Mouse (Mus musculus) hindbrain, embryonic 15.5 days (tissue): Measurements from ENCODE around the gene Tpst2. TPM values are rescaled to one million over a fixed set of nuclear protein-coding genes. Genes with fewer than 3 reads are reported as not detected.
A peak's percentile ranks its signal among the peaks of the same experiment; 100 is the strongest.
"Not testable (repeated sequence)": the region's sequence is repeated elsewhere in the genome, so short reads cannot be mapped to it uniquely, and the experiment has no call there.

Experiments
- ATAC-seq: fragments of 200-750 bp; cut with Nextera tagmentation; 2 replicates; pipeline ENCODE4 v1.8.0; 2017; ENCODE audit warnings: low read depth, moderate number of reproducible peaks, moderate TSS enrichment; ENCODE audit not compliant: low FRiP score
- H3K27ac ChIP-seq: fragments of 300-500 bp; sonication (generic); replicated peaks from 2 replicates; pipeline ENCODE4 v1.5.1; 2015; ENCODE audit warnings: mild to moderate bottlenecking, inconsistent platforms
- H3K27me3 ChIP-seq: fragments of 300-500 bp; sonication (generic); 2 replicates; pipeline ENCODE4 v1.6.1; 2015; ENCODE audit warnings: control low read depth, inconsistent platforms
- H3K36me3 ChIP-seq: fragments of 300-500 bp; sonication (generic); 2 replicates; pipeline ENCODE4 v1.6.1; 2015; ENCODE audit warnings: control low read depth, inconsistent platforms
- H3K4me1 ChIP-seq: fragments of 300-500 bp; sonication (generic); replicated peaks from 2 replicates; pipeline ENCODE4 v1.6.1; 2015; ENCODE audit warnings: control low read depth, inconsistent platforms
- H3K4me2 ChIP-seq: fragments of 300-500 bp; sonication (generic); 2 replicates; pipeline ENCODE4 v1.6.1; 2015; ENCODE audit warnings: moderate library complexity, mild to moderate bottlenecking, inconsistent platforms
- H3K4me3 ChIP-seq: fragments of 300-500 bp; sonication (generic); 2 replicates; pipeline ENCODE4 v1.5.1; 2015; ENCODE audit warnings: mild to moderate bottlenecking, inconsistent platforms
- H3K9ac ChIP-seq: fragments of 300-500 bp; sonication (generic); 2 replicates; pipeline ENCODE4 v1.6.1; 2015; ENCODE audit warnings: inconsistent platforms
- H3K9me3 ChIP-seq: fragments of 300-500 bp; sonication (generic); 2 replicates; pipeline ENCODE4 v1.6.1; 2016; ENCODE audit warnings: control low read depth, inconsistent platforms
- WGBS: fragments of 180-500 bp; shearing (Covaris S2); methylation state at CpG from one replicate; pipeline ENCODE4 v1.1.7; 2015; 5-methylcytosine and 5-hydroxymethylcytosine counted together
- polyA plus RNA-seq: library from polyadenylated mRNA; unstranded; fragments of >200 nt; fragmentation: Nextera tagmentation; extraction: Ambion mirVana; gene quantifications from 2 replicates; pipeline ENCODE4 v1.2.1, GENCODE M21; 2015

Tpst2 gene
- polyA plus RNA-seq, 1 experiment from 2014 or later = 31.8 TPM

- H3K9me3 ChIP-seq = no peaks in the 10 kb centered on the region
- no peaks in the 10 kb centered on the region for H3K27me3 ChIP-seq
- no peak overlapping the region for H3K4me3 ChIP-seq
- no peak for ATAC-seq
- 0 out of 2 replicates have a peak, but pooled peaks cover 3% of the 10 kb centered on the region for H3K4me1 ChIP-seq
- no peak overlapping the region for H3K4me2 ChIP-seq
- H3K36me3 ChIP-seq = peaks cover 18% of the 10 kb centered on the region; the same call in 1 of the 2 replicates
- H3K27ac ChIP-seq = no peak overlapping the region
- 65% methylated on average over 5 of the region's 5 CpGs for WGBS
- H3K9ac ChIP-seq = no peak overlapping the region
Observed at GRCm38 (mm10) chr5:112305842-112306241, 29.4 kb downstream of the Tpst2 start.

GRCm38 (mm10) chr5:112313222-112313885 is 36.9 kb downstream of the Tpst2 start:
- Histone ChIP-seq H3K4me1 (no peaks in the 10 kb centered on the region), H3K27me3 (no peaks in the 10 kb centered on the region), H3K9ac (0 out of 2 replicates have a peak overlapping the region, but pooled peaks have one; percentile 22), H3K4me3 (no peak overlapping the region), H3K4me2 (no peak overlapping the region), H3K9me3 (no peaks in the 10 kb centered on the region), H3K36me3 (peaks cover 20% of the 10 kb centered on the region), H3K27ac (no peak overlapping the region)
- 63% methylated on average over 11 of the region's 11 CpGs for WGBS
- ATAC-seq = peak; percentile 54; the same call in 1 of the 2 replicates

- Histone ChIP-seq H3K9ac (no peak overlapping the region), H3K9me3 (no peaks in the 10 kb centered on the region), H3K4me3 (no peak overlapping the region), H3K4me1 (no peaks in the 10 kb centered on the region), H3K27me3 (no peaks in the 10 kb centered on the region), H3K36me3 (peaks cover 7% of the 10 kb centered on the region; the same call in 1 of the 2 replicates), H3K27ac (no peak overlapping the region), H3K4me2 (no peak overlapping the region)
- no peak for ATAC-seq
- WGBS = 77% methylated on average over 5 of the region's 5 CpGs
Observed at GRCm38 (mm10) chr5:112316468-112316867, 40.0 kb downstream of the Tpst2 start.

DNA sequence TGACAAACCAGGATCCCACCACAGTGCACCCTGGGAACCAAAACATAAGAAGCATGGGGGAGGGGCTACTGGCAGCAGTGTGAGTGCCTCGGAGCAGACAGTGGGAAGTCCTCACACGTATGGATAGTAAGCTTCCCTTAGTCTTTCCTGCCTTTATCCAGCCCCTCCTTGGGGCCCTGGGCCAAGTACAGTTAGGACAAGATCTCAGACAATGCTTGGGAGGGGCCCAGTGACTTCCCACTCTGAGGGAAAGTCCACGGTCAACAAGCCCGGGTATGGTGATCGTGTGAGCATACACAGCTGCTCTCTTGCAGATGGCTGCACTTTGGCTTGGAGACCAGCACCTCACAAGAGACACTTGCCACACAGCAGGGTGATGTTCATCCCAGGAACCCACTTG is 40.8 kb downstream of the Tpst2 start:
- Histone ChIP-seq H3K27ac (no peak overlapping the region), H3K9ac (no peak overlapping the region), H3K9me3 (no peaks in the 10 kb centered on the region), H3K4me3 (no peak overlapping the region), H3K36me3 (peaks cover 7% of the 10 kb centered on the region; the same call in 1 of the 2 replicates), H3K4me2 (no peak overlapping the region), H3K27me3 (no peaks in the 10 kb centered on the region), H3K4me1 (no peaks in the 10 kb centered on the region)
- no peak for ATAC-seq
- WGBS = 58% methylated on average over 5 of the region's 5 CpGs

DNA sequence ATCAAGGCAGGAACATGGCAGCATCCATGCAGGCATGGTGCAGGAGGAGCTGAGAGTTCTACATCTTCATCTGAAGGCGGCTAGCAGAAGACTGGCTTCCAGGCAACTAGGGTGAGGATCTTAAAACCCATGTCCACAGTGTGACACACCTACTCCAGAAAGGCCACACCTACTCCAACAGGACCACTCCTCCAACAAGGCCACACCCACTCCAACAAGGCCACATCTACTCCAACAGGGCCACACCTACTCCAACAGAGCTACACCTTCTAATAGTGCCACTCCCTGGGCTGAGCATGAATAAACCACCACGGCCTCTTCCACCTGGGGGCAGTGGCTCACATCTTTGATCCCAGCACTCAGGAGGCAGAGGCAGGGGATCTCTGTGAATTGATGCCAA is 42.9 kb downstream of the Tpst2 start:
- H3K4me2 ChIP-seq, H3K36me3 ChIP-seq, H3K27ac ChIP-seq, H3K27me3 ChIP-seq, ATAC-seq, H3K9me3 ChIP-seq, H3K4me3 ChIP-seq, H3K4me1 ChIP-seq, H3K9ac ChIP-seq: not testable (repeated sequence)
- WGBS = 52% methylated on average over 2 of the region's 2 CpGs

- Histone ChIP-seq H3K4me3 (no peak overlapping the region), H3K9ac (no peak overlapping the region), H3K27ac (no peak overlapping the region), H3K4me2 (no peak overlapping the region), H3K27me3 (no peaks in the 10 kb centered on the region), H3K9me3 (no peaks in the 10 kb centered on the region), H3K4me1 (peaks cover 5% of the 10 kb centered on the region), H3K36me3 (peaks cover 1% of the 10 kb centered on the region; the same call in 1 of the 2 replicates)
- ATAC-seq = no peak
- 80% methylated on average over 5 of the region's 5 CpGs for WGBS
Observed at GRCm38 (mm10) chr5:112320379-112320778, 43.9 kb downstream of the Tpst2 start.

DNA sequence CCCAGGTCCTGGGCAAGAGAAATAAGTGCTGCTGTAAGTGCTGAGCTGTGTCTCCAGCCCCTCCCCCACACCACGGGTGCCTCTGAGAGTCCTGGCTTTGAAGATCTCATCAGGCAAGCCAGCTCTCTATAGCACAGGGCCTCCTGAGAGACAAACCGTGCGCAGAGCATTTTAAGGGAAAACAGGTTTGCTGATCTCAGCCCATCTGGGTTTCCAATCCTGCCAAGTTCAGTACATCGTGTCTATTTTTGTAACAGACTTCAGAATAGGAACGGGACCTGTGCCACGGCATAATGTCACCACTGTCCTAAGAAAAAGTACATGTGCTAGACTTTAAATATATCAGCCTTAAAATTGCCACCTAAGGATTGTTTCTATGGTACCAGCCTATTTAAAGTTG is 44.4 kb downstream of the Tpst2 start:
- Histone ChIP-seq H3K4me1 (peaks cover 9% of the 10 kb centered on the region), H3K4me3 (no peak overlapping the region), H3K9ac (no peak overlapping the region), H3K36me3 (no peaks in the 10 kb centered on the region), H3K9me3 (no peaks in the 10 kb centered on the region), H3K4me2 (no peak overlapping the region), H3K27me3 (no peaks in the 10 kb centered on the region), H3K27ac (no peak overlapping the region)
- WGBS = 76% methylated on average over 6 of the region's 6 CpGs
- no peak for ATAC-seq

GRCm38 (mm10) chr5:112321376-112321775 is 44.9 kb downstream of the Tpst2 start:
- Histone ChIP-seq H3K9ac (no peak overlapping the region), H3K27ac (no peak overlapping the region), H3K27me3 (no peaks in the 10 kb centered on the region), H3K4me2 (no peak overlapping the region), H3K36me3 (no peaks in the 10 kb centered on the region), H3K4me3 (no peak overlapping the region), H3K9me3 (no peaks in the 10 kb centered on the region), H3K4me1 (peaks cover 9% of the 10 kb centered on the region)
- ATAC-seq = no peak
- 83% methylated on average over 4 of the region's 4 CpGs for WGBS

DNA sequence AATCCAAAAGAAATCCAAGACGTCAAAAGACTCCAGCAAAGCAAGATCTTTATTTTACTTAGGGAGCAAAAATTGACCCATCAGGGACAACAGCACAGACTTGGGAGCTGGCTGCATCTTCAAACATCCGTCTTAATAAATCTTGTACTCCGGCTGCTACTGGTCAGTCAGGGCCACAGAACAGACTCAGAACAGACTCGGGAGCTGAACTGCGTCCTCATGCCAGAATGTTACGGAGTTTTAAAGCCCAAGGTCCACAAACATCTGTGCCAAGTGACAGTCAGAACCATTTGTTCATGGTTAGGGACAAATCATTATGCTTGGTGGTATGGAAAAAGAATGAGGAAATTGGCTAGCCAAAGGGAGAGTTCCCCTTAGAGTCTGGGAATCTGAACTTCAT is 46.8 kb downstream of the Tpst2 start:
- no peaks in the 10 kb centered on the region for H3K27me3 ChIP-seq

GRCm38 (mm10) chr5:112324637-112325545 is 48.4 kb downstream of the Tpst2 start:
- H3K4me3 ChIP-seq = no peak overlapping the region; the same call in 1 of the 2 replicates
- WGBS = 37% methylated on average over 24 of the region's 24 CpGs
- H3K4me1 ChIP-seq = peaks cover 27% of the 10 kb centered on the region
- H3K9me3 ChIP-seq = no peaks in the 10 kb centered on the region
- H3K27me3 ChIP-seq = no peaks in the 10 kb centered on the region
- no peak for ATAC-seq
- no peak overlapping the region for H3K27ac ChIP-seq
- no peak overlapping the region for H3K9ac ChIP-seq
- H3K4me2 ChIP-seq = peak overlapping the region; percentile 75
- H3K36me3 ChIP-seq = peaks cover 18% of the 10 kb centered on the region

More for the DNA sequence above, 46.8 kb downstream of the Tpst2 start:
- H3K36me3 ChIP-seq = peaks cover 4% of the 10 kb centered on the region; the same call in 1 of the 2 replicates
- no peaks in the 10 kb centered on the region for H3K9me3 ChIP-seq
- ATAC-seq = no peak
- no peak overlapping the region for H3K9ac ChIP-seq
- WGBS = 88% methylated on average over 6 of the region's 6 CpGs
- peaks cover 26% of the 10 kb centered on the region for H3K4me1 ChIP-seq
- no peak overlapping the region for H3K4me2 ChIP-seq
- no peak overlapping the region for H3K27ac ChIP-seq
- H3K4me3 ChIP-seq = no peak overlapping the region

- Histone ChIP-seq H3K4me2 (peak within 1 kb of the TSS; percentile 75), H3K27me3 (no peaks in the 10 kb centered on the region), H3K9me3 (no peaks in the 10 kb centered on the region), H3K4me1 (peaks cover 27% of the 10 kb centered on the region), H3K4me3 (peak within 1 kb of the TSS; percentile 94), H3K27ac (peak within 1 kb of the TSS; percentile 80), H3K36me3 (peaks cover 27% of the 10 kb centered on the region), H3K9ac (peak within 1 kb of the TSS; percentile 87)
- ATAC-seq = peak; percentile 91
- WGBS = 9% methylated on average over 48 of the region's 48 CpGs
Observed at GRCm38 (mm10) chr5:112325546-112326445, 49.3 kb downstream of the Tpst2 start, which contains the start of gene Tfip11. Gene Tfip11, plus strand, starts transcription at chr5:112326358.
